ENCODE assay signal across 10 mouse cellular contexts in the genomic region with DNA sequence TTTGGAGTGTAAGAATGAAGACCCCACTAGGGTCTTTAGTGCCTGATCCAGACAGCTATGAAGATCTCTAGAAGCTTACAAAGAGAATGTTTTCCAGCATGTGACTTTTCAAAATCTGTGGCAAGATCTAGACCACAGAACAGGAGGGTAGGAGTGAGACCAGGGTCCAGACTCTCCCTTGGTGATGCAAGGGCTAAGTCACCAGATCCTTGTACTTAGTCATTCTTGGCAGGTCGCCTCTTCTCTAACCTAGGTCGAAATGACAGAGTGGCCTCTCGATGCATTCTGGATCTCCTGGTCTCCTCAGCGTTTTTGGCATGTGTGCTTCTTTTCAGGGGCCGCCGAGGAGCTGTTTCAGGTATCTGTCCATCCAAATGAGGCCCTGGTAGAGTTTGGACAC.
"Had no signal": no experiment of that assay in that cellular context is flagged by ENCODE, and none has a peak within 500 bp of the region (broad histone marks: within the 10 kb centered on the region; RNA-seq: fewer than 3 reads in every experiment).

No protein-coding gene starts in this region.

- DNase-seq: kidney, postnatal 10 days; kidney, postnatal 36 days; layer of hippocampus, postnatal 36 days; left cerebral cortex, postnatal 4 days; liver, postnatal 0 days; lung, embryonic 14.5 days; retina, postnatal 1 day; thymus, adult 2 months; thymus, postnatal 14 days; thymus, postnatal 4 days had no signal
